Mouse (Mus musculus) brain, embryonic 14.5 days (tissue): ENCODE measurements around the gene Sag. TPM values are rescaled to one million over a fixed set of nuclear protein-coding genes. Genes with fewer than 3 reads are reported as not detected.

Source experiments
- DNase-seq: peaks from one replicate; pipeline ENCODE4 v3.0.0-alpha.2; 2011; ENCODE audit warnings: low read depth
- CTCF ChIP-seq: fragments of 200-500 bp; IDR thresholded peaks from 2 replicates; pipeline ENCODE4 v1.5.1; 2012; ENCODE audit warnings: inconsistent platforms, mild to moderate bottlenecking, moderate library complexity, borderline replicate concordance; ENCODE audit not compliant: insufficient read depth, insufficient read length; ENCODE audit errors: extremely low read depth
- POLR2A ChIP-seq: fragments of 200-500 bp; IDR thresholded peaks from 2 replicates; pipeline ENCODE4 v1.6.1; 2012; ENCODE audit warnings: mild to moderate bottlenecking, inconsistent platforms, borderline replicate concordance; ENCODE audit not compliant: poor library complexity, insufficient read depth, insufficient read length, severe bottlenecking; ENCODE audit errors: extremely low read depth
- polyA plus RNA-seq: library from polyadenylated mRNA; depleted of rRNA; stranded (reverse); fragments of >200 nt; gene quantifications from 2 replicates; pipeline ENCODE4 v1.2.3, GENCODE M21; 2012

Gene Sag
- polyA plus RNA-seq, 1 experiment: 0.90 TPM

GRCm38 (mm10) chr1:87851344-87851743 is 47.9 kb downstream of the Sag start:
- DNase-seq: no peak
- no peak for TF ChIP-seq CTCF
- no peak for TF ChIP-seq POLR2A

- TF ChIP-seq CTCF (no peak), POLR2A (no peak)
- no peak for DNase-seq
Measured at GRCm38 (mm10) chr1:87852081-87852790, 48.8 kb downstream of the Sag start.

GRCm38 (mm10) chr1:87852892-87853600 is 49.6 kb downstream of the Sag start, which contains the start of gene Dgkd:
Dgkd (plus strand) TSS chr1:87853287.
- DNase-seq: peak; percentile 87
- no peak for TF ChIP-seq CTCF
- TF ChIP-seq POLR2A: peak; percentile 80

- peak; percentile 60 for DNase-seq
- no peak for TF ChIP-seq POLR2A
- TF ChIP-seq CTCF: no peak
Measured at GRCm38 (mm10) chr1:87853601-87854361, 50.3 kb downstream of the Sag start.

- no peak for DNase-seq
- TF ChIP-seq CTCF (no peak), POLR2A (no peak)
Measured at GRCm38 (mm10) chr1:87854411-87854810, 50.9 kb downstream of the Sag start.

- DNase-seq: no peak
- no peak for TF ChIP-seq CTCF
- no peak for TF ChIP-seq POLR2A
Measured at GRCm38 (mm10) chr1:87854851-87855251, 51.4 kb downstream of the Sag start.

GRCm38 (mm10) chr1:87855522-87855921 is 52.0 kb downstream of the Sag start:
- TF ChIP-seq CTCF (no peak), POLR2A (no peak)
- DNase-seq: no peak

GRCm38 (mm10) chr1:87856823-87857222 is 53.3 kb downstream of the Sag start:
- DNase-seq: no peak
- TF ChIP-seq CTCF (no peak), POLR2A (no peak)

- no peak for DNase-seq
- TF ChIP-seq POLR2A: no peak
- TF ChIP-seq CTCF: no peak
Measured at GRCm38 (mm10) chr1:87858031-87858430, 54.6 kb downstream of the Sag start.

GRCm38 (mm10) chr1:87858529-87858928 is 55.0 kb downstream of the Sag start:
- DNase-seq: no peak
- no peak for TF ChIP-seq POLR2A
- no peak for TF ChIP-seq CTCF

- TF ChIP-seq CTCF: no peak
- no peak for TF ChIP-seq POLR2A
- no peak for DNase-seq
Measured at GRCm38 (mm10) chr1:87863602-87864001, 60.1 kb downstream of the Sag start.

GRCm38 (mm10) chr1:87864889-87865288 is 61.4 kb downstream of the Sag start:
- no peak for TF ChIP-seq POLR2A
- no peak for TF ChIP-seq CTCF
- no peak for DNase-seq

- no peak for DNase-seq
- no peak for TF ChIP-seq POLR2A
- no peak for TF ChIP-seq CTCF
Measured at GRCm38 (mm10) chr1:87866672-87867071, 63.2 kb downstream of the Sag start.
